Mouse (Mus musculus) midbrain, embryonic 14.5 days (tissue): ENCODE data around the gene Slf1. TPM values are rescaled to one million over a fixed set of nuclear protein-coding genes. Genes with fewer than 3 reads are reported as not detected.

Experiments
- ATAC-seq: fragments of 200-750 bp; cut with Nextera tagmentation; 2 replicates; pipeline ENCODE4 v1.8.0; 2017; ENCODE audit warnings: moderate number of reproducible peaks, moderate library complexity; ENCODE audit not compliant: low FRiP score, low TSS enrichment
- DNase-seq: peaks from one replicate; pipeline ENCODE4 v3.0.0-alpha.2; 2015
- H3K27ac ChIP-seq: fragments of 300-500 bp; sonication (generic); replicated peaks from 2 replicates; pipeline ENCODE4 v1.5.1; 2014; ENCODE audit warnings: mild to moderate bottlenecking, low read depth, low read length, moderate library complexity
- H3K27me3 ChIP-seq: fragments of 300-500 bp; sonication (generic); 2 replicates; pipeline ENCODE4 v1.6.1; 2014; ENCODE audit warnings: low read length, control low read depth, mixed read lengths; ENCODE audit not compliant: control insufficient read depth, insufficient read depth
- H3K36me3 ChIP-seq: fragments of 300-500 bp; sonication (generic); 2 replicates; pipeline ENCODE4 v1.6.1; 2014; ENCODE audit warnings: low read length, control low read depth; ENCODE audit not compliant: control insufficient read depth, insufficient read depth
- H3K4me1 ChIP-seq: fragments of 300-500 bp; sonication (generic); 2 replicates; pipeline ENCODE4 v1.6.1; 2014; ENCODE audit warnings: mild to moderate bottlenecking, antibody characterized with exemption, low read length, control low read depth; ENCODE audit not compliant: control insufficient read depth, insufficient read depth
- H3K4me2 ChIP-seq: fragments of 300-500 bp; sonication (generic); 2 replicates; pipeline ENCODE4 v1.6.1; 2014; ENCODE audit warnings: mild to moderate bottlenecking, low read length, moderate library complexity
- H3K4me3 ChIP-seq: fragments of 300-500 bp; sonication (generic); replicated peaks from 2 replicates; pipeline ENCODE4 v1.5.1; 2014; ENCODE audit warnings: low read depth, low read length
- H3K9ac ChIP-seq: fragments of 300-500 bp; sonication (generic); replicated peaks from 2 replicates; pipeline ENCODE4 v1.6.1; 2014; ENCODE audit warnings: mild to moderate bottlenecking, low read length, moderate library complexity
- H3K9me3 ChIP-seq: fragments of 300-500 bp; sonication (generic); 2 replicates; pipeline ENCODE4 v1.6.1; 2016; ENCODE audit warnings: low read length, control low read depth, mixed read lengths; ENCODE audit not compliant: control insufficient read depth
- WGBS: fragments of 180-500 bp; shearing (Covaris S2); extraction: QIAGEN DNeasy Blood & Tissue Kit; methylation state at CpG from one replicate; pipeline ENCODE4 v1.1.7; 2014; 5-methylcytosine and 5-hydroxymethylcytosine counted together
- polyA plus RNA-seq: library from polyadenylated mRNA; unstranded; fragments of >200 nt; fragmentation: Nextera tagmentation; extraction: Ambion mirVana; gene quantifications from 2 replicates; pipeline ENCODE4 v1.2.1, GENCODE M21; 2014

The Slf1 gene
- polyA plus RNA-seq, 1 experiment from 2014 or later: 34.6 TPM

DNA sequence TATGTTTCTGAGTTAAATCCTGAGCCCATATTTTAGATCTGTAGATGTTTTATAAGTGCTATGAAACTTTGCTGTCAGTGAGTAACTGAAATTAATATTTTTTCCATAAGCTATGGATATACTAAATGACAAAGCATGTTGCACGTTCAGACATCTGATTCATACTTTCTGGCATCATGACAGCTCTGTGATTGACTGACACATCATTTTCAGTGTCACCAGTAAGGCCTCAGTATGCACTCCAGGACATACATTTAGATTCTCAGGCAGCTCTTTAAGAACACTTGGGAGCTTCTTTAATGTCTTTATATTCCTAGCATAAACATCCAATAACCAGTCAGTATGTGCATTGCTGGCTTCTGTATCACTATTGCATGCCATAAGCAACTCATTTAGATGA, 91.9 kb downstream of the Slf1 start:
- H3K36me3 ChIP-seq: no peaks in the 10 kb centered on the region
- H3K4me3 ChIP-seq: no peak overlapping the region
- H3K27me3 ChIP-seq: no peaks in the 10 kb centered on the region
- no peaks in the 10 kb centered on the region for H3K9me3 ChIP-seq
- DNase-seq (no peak), ATAC-seq (no peak)
- no peaks in the 10 kb centered on the region for H3K4me1 ChIP-seq
- no peak overlapping the region for H3K27ac ChIP-seq
- H3K4me2 ChIP-seq: no peak overlapping the region
- no peak overlapping the region for H3K9ac ChIP-seq
- 84% methylated on average over 1 of the region's 1 CpGs for WGBS

DNA sequence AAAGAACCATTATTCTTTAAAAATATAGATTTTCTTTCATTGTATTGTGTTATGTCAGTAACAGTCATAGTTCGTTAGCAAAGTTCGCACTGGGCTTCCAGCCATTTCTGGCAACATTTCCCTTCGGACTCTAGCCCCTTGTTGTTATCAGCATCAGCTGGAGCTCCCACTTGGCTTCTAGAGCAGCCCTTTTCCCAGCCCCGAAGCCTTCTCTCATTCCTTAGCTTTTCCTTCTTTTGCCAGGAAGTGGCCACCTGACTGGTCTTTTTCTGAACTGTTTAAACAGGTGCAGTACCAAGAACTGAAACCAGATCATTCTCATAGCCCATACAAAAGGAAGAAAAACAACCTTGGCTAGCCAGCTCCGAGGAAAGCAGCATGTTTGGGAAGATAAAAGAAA, 105.7 kb downstream of the Slf1 start:
- ATAC-seq (no peak), DNase-seq (no peak)
- Histone ChIP-seq H3K4me2 (no peak overlapping the region), H3K9me3 (no peaks in the 10 kb centered on the region), H3K27ac (no peak overlapping the region), H3K9ac (no peak overlapping the region), H3K36me3 (no peaks in the 10 kb centered on the region), H3K4me1 (no peaks in the 10 kb centered on the region), H3K4me3 (no peak overlapping the region), H3K27me3 (no peaks in the 10 kb centered on the region)
- WGBS: 79% methylated on average over 5 of the region's 5 CpGs

DNA sequence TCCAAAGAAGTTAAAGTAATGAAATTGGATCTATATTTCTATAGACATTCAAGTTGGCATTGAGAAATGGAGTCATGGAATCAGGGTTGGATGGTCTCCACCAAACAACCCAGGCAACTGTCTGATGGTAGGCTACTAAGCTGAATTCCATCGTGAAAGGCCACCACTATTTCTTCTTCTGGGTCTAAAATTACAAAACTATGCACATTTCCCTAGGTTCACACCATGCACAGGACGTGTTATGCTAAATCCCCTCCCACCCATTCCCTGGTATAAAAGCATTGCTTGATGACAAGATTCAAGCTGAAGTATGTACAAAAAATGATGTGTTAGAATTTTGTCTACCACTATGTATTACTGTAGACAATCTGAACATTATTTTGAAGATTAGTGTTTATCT, 116.4 kb downstream of the Slf1 start:
- Histone ChIP-seq H3K36me3 (no peaks in the 10 kb centered on the region), H3K9ac (no peak overlapping the region), H3K27me3 (no peaks in the 10 kb centered on the region), H3K4me1 (no peaks in the 10 kb centered on the region), H3K4me3 (no peak overlapping the region), H3K4me2 (no peak overlapping the region), H3K27ac (no peak overlapping the region), H3K9me3 (no peaks in the 10 kb centered on the region)
- WGBS: 84% methylated on average over 2 of the region's 2 CpGs
- no peak for ATAC-seq
- no peak for DNase-seq

DNA sequence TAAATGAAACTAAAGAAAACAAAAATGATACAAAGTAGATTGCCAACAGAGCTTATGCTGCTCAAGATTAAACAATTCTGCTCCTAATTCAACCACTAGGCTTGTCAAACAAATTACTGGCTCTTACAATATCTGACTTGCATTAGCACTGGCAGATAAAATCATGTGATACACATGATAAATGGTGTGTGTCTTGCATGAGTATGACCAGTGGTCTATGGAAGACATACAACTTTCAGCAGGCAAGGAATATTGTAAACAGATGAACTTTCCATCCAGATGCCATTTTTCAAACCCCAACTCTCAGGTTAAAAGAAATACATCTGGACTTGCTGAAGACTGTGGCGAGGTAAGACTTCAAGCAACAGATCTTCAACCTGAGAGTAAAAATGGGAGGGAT, 131.6 kb downstream of the Slf1 start:
- no peak overlapping the region for H3K9ac ChIP-seq
- H3K4me1 ChIP-seq: no peaks in the 10 kb centered on the region
- DNase-seq (no peak), ATAC-seq (no peak)
- no peaks in the 10 kb centered on the region for H3K27me3 ChIP-seq
- no peaks in the 10 kb centered on the region for H3K9me3 ChIP-seq
- no peak overlapping the region for H3K4me2 ChIP-seq
- 94% methylated on average over 1 of the region's 1 CpGs for WGBS
- no peak overlapping the region for H3K27ac ChIP-seq
- H3K4me3 ChIP-seq: no peak overlapping the region
- H3K36me3 ChIP-seq: no peaks in the 10 kb centered on the region

DNA sequence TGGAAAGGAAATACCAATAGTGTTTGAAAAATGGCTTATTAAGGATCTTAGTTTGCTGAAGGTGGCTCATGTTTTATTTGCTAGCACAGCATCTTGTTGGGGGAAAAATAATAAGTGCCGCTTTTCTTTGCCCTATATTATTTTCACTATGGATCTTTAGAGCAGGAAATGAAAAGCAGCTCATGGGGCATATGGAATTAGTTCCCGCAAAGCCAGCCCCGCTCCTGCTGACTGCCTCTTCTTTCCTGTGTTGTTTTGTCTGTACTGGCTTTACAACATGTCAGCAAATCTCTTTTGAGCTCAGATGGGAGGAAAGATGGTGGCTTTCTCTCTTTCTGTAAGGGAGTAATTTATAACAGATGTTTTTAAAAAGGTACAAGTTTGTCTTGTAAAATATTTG, 132.6 kb downstream of the Slf1 start:
- WGBS: 61% methylated on average over 3 of the region's 3 CpGs
- H3K9me3 ChIP-seq: no peaks in the 10 kb centered on the region
- H3K4me3 ChIP-seq: no peak overlapping the region
- no peak overlapping the region for H3K9ac ChIP-seq
- H3K36me3 ChIP-seq: no peaks in the 10 kb centered on the region
- no peak overlapping the region for H3K27ac ChIP-seq
- no peak for ATAC-seq
- no peaks in the 10 kb centered on the region for H3K4me1 ChIP-seq
- H3K4me2 ChIP-seq: no peak overlapping the region
- H3K27me3 ChIP-seq: no peaks in the 10 kb centered on the region
- DNase-seq: no peak

Other genes starting within 250 kb of the Slf1 start
- gene 2210408I21Rik, start 67 bp upstream of the Slf1 start, polyA plus RNA-seq: 12.2 and 17.0 TPM in 2 replicates